Mouse (Mus musculus) MEL (cell line): ENCODE measurements at regions not wholly inside any gene's neighbourhood (a gene's known extent, or its start where the extent isn't known, plus 50 kb on each side); places are given as distances from the start of the nearest gene placed in this dataset.

Source experiments
- DNase-seq: peaks from one replicate; pipeline ENCODE4 v3.0.0; 2011; ENCODE audit warnings: low read depth, low spot score
- H3K27ac ChIP-seq: 2 replicates; pipeline ENCODE4 v1.5.1; 2012; ENCODE audit warnings: low read depth, mild to moderate bottlenecking, control low read depth, low read length, moderate library complexity; ENCODE audit not compliant: control insufficient read depth
- H3K27me3 ChIP-seq, 2 experiments: fragments of 150-350 bp in 1 of 2; sonication (generic) in 1 of 2; 2 replicates each; pipeline ENCODE4 v1.6.1; 2012; ENCODE audit warnings: low read length in 2 of 2, mild to moderate bottlenecking in 2 of 2, improper control_type of control experiment in 1 of 2, moderate library complexity in 1 of 2; ENCODE audit not compliant: insufficient read depth in 2 of 2, control insufficient read depth in 1 of 2
- H3K36me3 ChIP-seq, 2 experiments: 2 replicates each; pipeline ENCODE4 v1.6.1; 2012 to 2014; ENCODE audit warnings: low read length in 2 of 2, improper control_type of control experiment in 1 of 2, inconsistent platforms in 1 of 2, mild to moderate bottlenecking in 1 of 2; ENCODE audit not compliant: insufficient read depth in 2 of 2, control insufficient read depth in 1 of 2
- H3K4me1 ChIP-seq, 2 experiments: fragments of 150-350 bp in 1 of 2; sonication (generic) in 1 of 2; 2 replicates each; pipeline ENCODE4 v1.6.1; 2012; ENCODE audit warnings: low read length in 2 of 2, improper control_type of control experiment in 1 of 2, mild to moderate bottlenecking in 1 of 2; ENCODE audit not compliant: insufficient read depth in 2 of 2, control insufficient read depth in 1 of 2
- H3K4me3 ChIP-seq, 2 experiments: fragments of 150-350 bp in 1 of 2; sonication (generic) in 1 of 2; 2 replicates each; pipeline ENCODE4 v1.5.1; 2012; ENCODE audit warnings: low read depth in 2 of 2, low read length in 2 of 2, mild to moderate bottlenecking in 2 of 2, moderate library complexity in 2 of 2, control low read depth in 1 of 2, improper control_type of control experiment in 1 of 2; ENCODE audit not compliant: control insufficient read depth in 1 of 2, insufficient read depth in 1 of 2
- H3K79me2 ChIP-seq: 2 replicates; pipeline ENCODE4 v1.6.1; 2012; ENCODE audit warnings: mild to moderate bottlenecking, low read length, moderate library complexity; ENCODE audit not compliant: control insufficient read depth, poor library complexity, insufficient read depth
- H3K9ac ChIP-seq: 2 replicates; pipeline ENCODE4 v1.6.1; 2012; ENCODE audit warnings: low read depth, mild to moderate bottlenecking, control low read depth, low read length, moderate library complexity; ENCODE audit not compliant: control insufficient read depth, poor library complexity, severe bottlenecking
- H3K9me3 ChIP-seq: fragments of 150-350 bp; sonication (generic); replicated peaks from 2 replicates; pipeline ENCODE4 v1.6.1; 2012; ENCODE audit warnings: mild to moderate bottlenecking, low read length, improper control_type of control experiment, moderate library complexity; ENCODE audit not compliant: insufficient read depth
- CHD1 ChIP-seq: IDR thresholded peaks from 2 replicates; pipeline ENCODE4 v1.6.1; 2012; ENCODE audit warnings: low read depth, mild to moderate bottlenecking, inconsistent platforms, low read length, improper control_type of control experiment
- CHD2 ChIP-seq: IDR thresholded peaks from 2 replicates; pipeline ENCODE4 v1.6.1; 2011; ENCODE audit warnings: low read length, improper control_type of control experiment
- E2F4 ChIP-seq: IDR thresholded peaks from 2 replicates; pipeline ENCODE4 v1.6.1; 2011; ENCODE audit warnings: low read depth, low read length, improper control_type of control experiment, borderline replicate concordance
- ELF1 ChIP-seq: IDR thresholded peaks from 2 replicates; pipeline ENCODE4 v1.6.1; 2014; ENCODE audit warnings: low read depth, mild to moderate bottlenecking, inconsistent platforms, low read length, improper control_type of control experiment, moderate library complexity
- EP300 ChIP-seq, 2 experiments: IDR thresholded peaks; 2 replicates each; pipeline ENCODE4 v1.6.1; 2011; ENCODE audit warnings: improper control_type of control experiment in 2 of 2, low read length in 2 of 2, low read depth in 1 of 2, mild to moderate bottlenecking in 1 of 2
- ETS1 ChIP-seq: IDR thresholded peaks from 2 replicates; pipeline ENCODE4 v1.6.1; 2012; ENCODE audit warnings: low read depth, mild to moderate bottlenecking, inconsistent platforms, low read length, improper control_type of control experiment, moderate library complexity
- GABPA ChIP-seq: IDR thresholded peaks from 2 replicates; pipeline ENCODE4 v1.6.1; 2012; ENCODE audit warnings: low read depth, mild to moderate bottlenecking, inconsistent platforms, low read length, improper control_type of control experiment, moderate library complexity
- GATA1 ChIP-seq: IDR thresholded peaks from 2 replicates; pipeline ENCODE4 v1.6.1; 2011; ENCODE audit warnings: low read depth, low read length, improper control_type of control experiment
- HCFC1 ChIP-seq: IDR thresholded peaks from 2 replicates; pipeline ENCODE4 v1.6.1; 2012; ENCODE audit warnings: low read depth, mild to moderate bottlenecking, inconsistent platforms, low read length, improper control_type of control experiment, moderate library complexity
- MAX ChIP-seq: IDR thresholded peaks from 2 replicates; pipeline ENCODE4 v1.6.1; 2011; ENCODE audit warnings: low read length, improper control_type of control experiment
- MAZ ChIP-seq: IDR thresholded peaks from 2 replicates; pipeline ENCODE4 v1.6.1; 2012; ENCODE audit warnings: low read depth, mild to moderate bottlenecking, inconsistent platforms, low read length, improper control_type of control experiment
- MEF2A ChIP-seq: IDR thresholded peaks from 2 replicates; pipeline ENCODE4 v1.6.1; 2014; ENCODE audit warnings: low read depth, mild to moderate bottlenecking, inconsistent platforms, low read length, improper control_type of control experiment; ENCODE audit not compliant: poor library complexity, insufficient replicate concordance, severe bottlenecking; ENCODE audit errors: extremely low read depth
- MYB ChIP-seq: IDR thresholded peaks from 2 replicates; pipeline ENCODE4 v1.6.1; 2011; ENCODE audit warnings: mild to moderate bottlenecking, low read depth, low read length, improper control_type of control experiment
- MYC ChIP-seq: IDR thresholded peaks from 2 replicates; pipeline ENCODE4 v1.6.1; 2011; ENCODE audit warnings: low read depth, mild to moderate bottlenecking, low read length, improper control_type of control experiment, moderate library complexity
- NRF1 ChIP-seq: IDR thresholded peaks from 2 replicates; pipeline ENCODE4 v1.6.1; 2014; ENCODE audit warnings: low read depth, mild to moderate bottlenecking, inconsistent platforms, low read length, improper control_type of control experiment, moderate library complexity; ENCODE audit not compliant: poor library complexity, insufficient read depth, severe bottlenecking
- POLR2A ChIP-seq, 2 experiments: IDR thresholded peaks; 2 replicates each; pipeline ENCODE4 v1.6.1; 2011 to 2012; ENCODE audit warnings: low read length in 2 of 2, mild to moderate bottlenecking in 2 of 2, control low read depth in 1 of 2, improper control_type of control experiment in 1 of 2, low read depth in 1 of 2, moderate library complexity in 1 of 2; ENCODE audit not compliant: control insufficient read depth in 1 of 2, insufficient read depth in 1 of 2, poor library complexity in 1 of 2
- RAD21 ChIP-seq: IDR thresholded peaks from 2 replicates; pipeline ENCODE4 v1.6.1; 2011; ENCODE audit warnings: mild to moderate bottlenecking, low read depth, low read length, improper control_type of control experiment
- RCOR1 ChIP-seq: IDR thresholded peaks from 2 replicates; pipeline ENCODE4 v1.6.1; 2012; ENCODE audit warnings: low read depth, mild to moderate bottlenecking, inconsistent platforms, low read length, improper control_type of control experiment
- SIN3A ChIP-seq: IDR thresholded peaks from 2 replicates; pipeline ENCODE4 v1.6.1; 2012; ENCODE audit warnings: low read length, improper control_type of control experiment, inconsistent platforms
- SMC3 ChIP-seq: IDR thresholded peaks from 2 replicates; pipeline ENCODE4 v1.6.1; 2011; ENCODE audit warnings: low read depth, low read length, improper control_type of control experiment
- TAL1 ChIP-seq: IDR thresholded peaks from 2 replicates; pipeline ENCODE4 v1.6.1; 2012; ENCODE audit warnings: mild to moderate bottlenecking, inconsistent platforms, low read length, moderate library complexity, mixed read lengths
- TBP ChIP-seq: IDR thresholded peaks from 2 replicates; pipeline ENCODE4 v1.8.0; 2011; ENCODE audit warnings: low read depth, low read length, improper control_type of control experiment
- TCF12 ChIP-seq: IDR thresholded peaks from 2 replicates; pipeline ENCODE4 v1.6.1; 2014; ENCODE audit warnings: low read depth, mild to moderate bottlenecking, inconsistent platforms, low read length, improper control_type of control experiment, moderate library complexity
- USF1 ChIP-seq: IDR thresholded peaks from 2 replicates; pipeline ENCODE4 v1.6.1; 2014; ENCODE audit warnings: low read depth, mild to moderate bottlenecking, inconsistent platforms, low read length, improper control_type of control experiment, moderate library complexity
- ZC3H11A ChIP-seq: IDR thresholded peaks from 2 replicates; pipeline ENCODE4 v1.6.1; 2012; ENCODE audit warnings: low read depth, mild to moderate bottlenecking, inconsistent platforms, low read length, improper control_type of control experiment
- ZKSCAN1 ChIP-seq: IDR thresholded peaks from 2 replicates; pipeline ENCODE4 v1.6.1; 2012; ENCODE audit warnings: low read depth, mild to moderate bottlenecking, inconsistent platforms, low read length, improper control_type of control experiment, moderate library complexity
- ZNF384 ChIP-seq: IDR thresholded peaks from 2 replicates; pipeline ENCODE4 v1.6.1; 2012; ENCODE audit warnings: low read depth, mild to moderate bottlenecking, inconsistent platforms, low read length, improper control_type of control experiment

GRCm38 (mm10) chr17:47184148-47184547 lies 173.8 kb upstream of the Ubr2 start:
- no peaks in the 10 kb centered on the region for H3K27me3 ChIP-seq
- H3K4me3 ChIP-seq: peak overlapping the region; percentile 22 to 39
- no peaks in the 10 kb centered on the region; the same call in 1 of the 2 replicates for H3K79me2 ChIP-seq
- H3K9me3 ChIP-seq: no peaks in the 10 kb centered on the region
- peak overlapping the region; percentile 76 for H3K27ac ChIP-seq
- peaks cover 0 to 16% of the 10 kb centered on the region in 2 experiments; a peak in 2 of 4 replicates for H3K36me3 ChIP-seq
- peak overlapping the region; percentile 68 for H3K9ac ChIP-seq
- peaks cover 8 to 12% of the 10 kb centered on the region in 2 experiments for H3K4me1 ChIP-seq
- peak; percentile 77 for TF ChIP-seq GATA1
- TF ChIP-seq ETS1: peak; percentile 95
- TF ChIP-seq MEF2A: no peak
- no peak for TF ChIP-seq GABPA
- TF ChIP-seq POLR2A (IDR thresholded peaks at IDR 0.05; ENCODE audit: control insufficient read depth in 1 of 2, insufficient read depth in 1 of 2, low read depth in 1 of 2, low read length in 2 of 2, poor library complexity in 1 of 2): no peak
- TF ChIP-seq HCFC1: peak; percentile 52; the same call in 1 of the 2 replicates
- TF ChIP-seq MAZ: 0 out of 2 replicates have a peak, but pooled peaks have one; percentile 36
- TF ChIP-seq TAL1: peak; percentile 50
- TF ChIP-seq ZNF384: peak; percentile 96
- TF ChIP-seq SIN3A: peak; percentile 93
- TF ChIP-seq ELF1: peak; percentile 41; the same call in 1 of the 2 replicates
- peak; percentile 57 for TF ChIP-seq NRF1
- no peak for TF ChIP-seq MYB
- 0 out of 2 replicates have a peak, but pooled peaks have one; percentile 52 for TF ChIP-seq RCOR1
- TF ChIP-seq CHD2: no peak
- peak; percentile 68 to 76 for TF ChIP-seq EP300 (IDR thresholded peaks at IDR 0.05; ENCODE audit: low read depth in 1 of 2, low read length in 2 of 2)
- 0 out of 2 replicates have a peak, but pooled peaks have one; percentile 22 for TF ChIP-seq TBP
- 0 out of 2 replicates have a peak, but pooled peaks have one; percentile 33 for TF ChIP-seq TCF12
- TF ChIP-seq MYC: peak; percentile 55
- no peak for TF ChIP-seq E2F4
- DNase-seq: peak; percentile 88

GRCm38 (mm10) chr17:47182118-47182517 lies 171.8 kb upstream of the Ubr2 start:
- H3K4me1 ChIP-seq: peaks cover 8 to 12% of the 10 kb centered on the region in 2 experiments
- H3K9me3 ChIP-seq: no peaks in the 10 kb centered on the region
- no peak overlapping the region for H3K9ac ChIP-seq
- TF ChIP-seq MYB: no peak
- TF ChIP-seq MAX: no peak
- no peak for TF ChIP-seq ZNF384
- TF ChIP-seq E2F4: no peak
- no peak for TF ChIP-seq GATA1
- no peak for TF ChIP-seq SMC3
- no peak for TF ChIP-seq TBP
- no peak for TF ChIP-seq MYC
- no peak for TF ChIP-seq ZC3H11A
- TF ChIP-seq RAD21: no peak
- TF ChIP-seq GABPA: no peak
- TF ChIP-seq HCFC1: no peak
- TF ChIP-seq CHD1: no peak
- TF ChIP-seq RCOR1: no peak
- TF ChIP-seq POLR2A (IDR thresholded peaks at IDR 0.05; ENCODE audit: control insufficient read depth in 1 of 2, insufficient read depth in 1 of 2, low read depth in 1 of 2, low read length in 2 of 2, poor library complexity in 1 of 2): no peak
- TF ChIP-seq MAZ: no peak
- no peak for TF ChIP-seq ZKSCAN1
- TF ChIP-seq USF1: no peak
- TF ChIP-seq TCF12: no peak
- no peak for DNase-seq
- H3K4me3 ChIP-seq: no peak overlapping the region
- H3K27ac ChIP-seq: no peak overlapping the region
- H3K27me3 ChIP-seq: no peaks in the 10 kb centered on the region
- peaks cover 0 to 16% of the 10 kb centered on the region in 2 experiments; a peak in 2 of 4 replicates for H3K36me3 ChIP-seq
- no peaks in the 10 kb centered on the region; the same call in 1 of the 2 replicates for H3K79me2 ChIP-seq
